Mouse (Mus musculus) yolk sac, embryonic 10.5 days (tissue): ENCODE results near the gene Midn.

ENCODE experiments used
- DNase-seq: peaks from one replicate; pipeline ENCODE4 v3.0.0-alpha.2; 2017; ENCODE audit warnings: low spot score

Midn gene

DNA sequence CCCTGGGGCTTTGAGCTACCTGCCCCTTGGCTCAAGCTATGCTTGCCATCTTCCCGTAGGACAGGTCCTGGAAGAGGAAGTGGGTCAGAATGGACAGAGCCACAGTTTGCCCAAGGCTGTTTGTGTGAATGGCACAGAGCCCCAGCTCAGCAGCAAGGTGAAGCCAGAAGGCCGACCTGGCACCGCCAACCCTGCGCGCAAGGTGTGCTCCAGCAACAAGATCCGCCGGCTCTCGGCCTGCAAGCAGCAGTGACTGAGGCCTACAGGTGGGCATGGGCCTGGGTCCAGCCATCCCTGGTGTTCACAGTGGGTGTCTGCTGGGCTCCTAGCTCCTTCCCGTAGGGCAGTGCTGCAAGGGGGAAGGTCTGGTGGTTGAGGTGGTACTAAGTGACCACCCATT is 18.2 kb upstream of the Midn start:
- no peak for DNase-seq

GRCm38 (mm10) chr10:80130403-80131031 is 17.6 kb upstream of the Midn start:
- DNase-seq = no peak

GRCm38 (mm10) chr10:80131316-80131951 is 16.6 kb upstream of the Midn start:
- DNase-seq = no peak

- DNase-seq = no peak
These were observed 16.1 kb upstream of the Midn start for GRCm38 (mm10) chr10:80131952-80132350.

- DNase-seq = no peak
These were observed 14.7 kb upstream of the Midn start for GRCm38 (mm10) chr10:80133226-80133849.

- DNase-seq = no peak
These were observed 13.7 kb upstream of the Midn start for GRCm38 (mm10) chr10:80134421-80134820.

- DNase-seq = no peak
These were observed 12.9 kb upstream of the Midn start for GRCm38 (mm10) chr10:80135161-80135560.

DNA sequence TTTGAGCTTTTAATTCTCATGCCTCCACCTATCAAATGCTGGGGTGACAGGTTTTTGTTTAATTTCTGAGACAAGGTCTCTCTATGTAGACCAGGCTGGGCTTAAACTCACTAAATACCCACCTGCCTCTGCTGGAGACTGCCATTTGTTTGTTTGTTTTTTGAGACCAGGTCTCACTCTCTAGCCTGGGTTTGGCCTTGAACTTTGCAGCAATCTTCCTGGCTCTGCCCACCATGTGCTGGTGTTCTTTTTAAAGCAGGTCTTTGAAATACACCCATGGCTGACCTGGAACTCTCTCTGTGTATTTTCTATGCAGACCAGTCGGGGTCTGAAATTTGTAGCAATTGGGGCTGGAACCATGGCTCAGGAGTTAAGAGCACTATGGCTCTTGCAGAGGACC is 12.4 kb upstream of the Midn start:
- DNase-seq = no peak

DNA sequence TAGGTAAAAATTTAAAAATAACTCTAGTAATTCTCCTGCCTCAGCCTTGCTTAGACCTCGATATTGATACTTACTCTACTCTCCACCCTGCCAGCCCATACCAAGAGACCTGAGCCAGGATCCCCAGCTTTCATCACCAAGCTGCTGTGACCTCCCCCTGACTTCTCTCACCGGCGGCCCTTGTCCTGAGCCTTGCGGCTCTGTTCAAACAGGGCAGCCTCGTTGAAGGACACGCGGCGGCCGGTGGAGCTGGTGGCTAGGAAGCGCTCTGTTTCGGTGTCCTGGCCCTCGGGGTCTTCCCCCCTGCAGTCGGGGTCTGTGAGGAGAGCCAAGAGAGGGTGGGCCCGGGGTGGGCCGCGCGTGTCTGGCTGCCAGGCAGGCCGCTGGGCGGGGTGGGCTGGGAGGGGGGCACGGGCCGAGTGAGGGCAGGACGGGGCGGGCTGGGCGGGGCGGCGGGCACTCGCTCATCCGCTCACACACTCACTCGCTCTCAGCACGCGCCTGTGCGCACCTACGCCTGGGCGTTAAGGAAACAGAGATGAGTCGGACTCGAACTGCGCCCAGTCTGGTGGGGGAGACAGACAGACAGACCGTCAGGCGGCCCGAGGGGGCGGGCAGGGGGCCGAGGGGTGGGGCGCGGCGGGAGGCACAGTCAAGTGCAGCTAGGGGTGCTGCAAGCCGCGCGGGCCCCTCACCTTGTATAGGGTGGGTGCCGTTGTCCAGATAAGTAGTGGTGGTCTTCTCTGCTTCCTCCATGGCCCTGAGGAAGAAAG is 11.7 kb upstream of the Midn start:
- no peak for DNase-seq

DNA sequence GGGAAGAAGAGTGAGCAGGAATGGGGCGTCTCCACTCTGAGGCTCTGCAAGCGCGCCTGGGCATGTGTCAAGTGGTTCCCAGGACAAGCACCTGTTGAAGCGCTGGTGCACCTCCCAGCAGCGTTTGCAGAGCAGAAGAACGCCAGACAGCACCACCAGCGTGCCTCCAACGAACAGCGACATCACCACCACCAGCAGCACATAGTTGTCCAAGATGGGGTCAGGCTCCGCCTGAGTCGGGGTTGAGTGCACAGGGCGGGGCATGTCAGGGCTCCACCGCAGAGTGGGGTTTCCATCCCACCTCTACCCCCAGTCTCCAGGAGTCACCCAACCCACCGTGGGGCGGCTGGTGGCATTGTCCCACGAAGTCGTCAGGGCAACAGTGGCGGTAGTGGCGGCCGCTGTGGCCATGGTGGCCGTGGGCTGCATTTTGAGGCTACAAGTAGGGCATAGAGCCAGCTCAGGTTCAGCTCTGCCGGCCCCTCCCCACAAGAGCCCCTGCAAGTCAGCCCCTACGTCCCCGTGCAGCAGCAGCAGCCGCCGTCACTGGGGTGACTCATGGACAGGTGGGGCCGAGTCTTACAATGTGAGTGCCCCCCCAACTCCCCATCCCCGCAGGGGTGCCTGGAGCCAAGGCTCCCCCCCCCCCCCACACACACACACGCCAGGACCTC is 11.0 kb upstream of the Midn start:
- DNase-seq = no peak

GRCm38 (mm10) chr10:80137626-80138552 is 10.2 kb upstream of the Midn start:
- DNase-seq = no peak

DNA sequence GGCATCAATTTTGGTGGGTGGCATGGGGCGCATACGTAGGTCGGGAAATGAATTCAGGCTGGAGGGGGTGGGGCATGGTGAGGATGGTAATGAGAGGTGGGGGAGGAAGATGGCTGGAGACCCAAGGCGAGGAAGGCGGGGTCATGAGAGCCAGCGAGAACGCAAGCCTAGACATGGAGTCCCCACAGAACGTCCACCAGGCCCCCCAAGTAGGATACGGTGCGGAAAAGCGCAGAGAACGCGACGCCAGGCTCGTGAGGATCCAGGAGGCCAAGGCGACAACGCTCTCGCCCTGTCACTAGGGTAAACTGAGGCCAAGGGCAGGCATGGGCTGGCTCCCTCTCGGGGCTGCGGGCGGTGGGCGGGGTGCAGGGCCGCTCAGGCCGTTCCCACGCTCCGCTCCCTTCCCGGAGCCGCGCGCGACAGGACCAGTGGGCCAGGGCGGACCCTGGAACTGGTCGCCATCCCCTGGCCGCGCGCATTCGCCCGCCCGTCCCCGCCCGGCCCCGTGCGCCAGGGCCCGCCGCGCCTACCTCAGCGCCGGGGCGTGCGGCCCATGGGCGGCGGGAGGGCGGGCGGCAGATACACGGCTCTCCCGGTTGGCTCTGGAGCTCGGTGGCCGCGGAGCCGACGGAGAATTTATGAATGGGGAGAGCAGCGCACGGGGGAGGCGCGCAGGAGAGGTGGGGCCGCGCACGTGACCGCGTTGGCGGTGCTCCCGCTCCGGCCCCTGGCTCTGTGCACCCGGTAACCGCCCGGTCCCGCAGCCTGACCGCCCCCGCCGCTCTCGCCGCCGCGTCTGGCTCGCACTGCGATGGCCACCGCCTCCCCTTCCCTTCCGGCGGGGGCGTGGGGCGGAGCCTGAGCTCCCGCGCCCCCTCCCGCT is 9.3 kb upstream of the Midn start, which contains the start of gene Atp5d:
Atp5d (plus strand) TSS at position 80 of the 886 bp plus-strand sequence.
- peak; percentile 73 for DNase-seq

GRCm38 (mm10) chr10:80139439-80139775 is 8.7 kb upstream of the Midn start:
- DNase-seq = no peak

- DNase-seq = no peak
These were observed 8.0 kb upstream of the Midn start for GRCm38 (mm10) chr10:80139975-80140665.

GRCm38 (mm10) chr10:80140666-80141035 is 7.4 kb upstream of the Midn start, which contains the start of gene Cbarp:
Gene Cbarp, minus strand, starts transcription at chr10:80140835.
- no peak for DNase-seq

DNA sequence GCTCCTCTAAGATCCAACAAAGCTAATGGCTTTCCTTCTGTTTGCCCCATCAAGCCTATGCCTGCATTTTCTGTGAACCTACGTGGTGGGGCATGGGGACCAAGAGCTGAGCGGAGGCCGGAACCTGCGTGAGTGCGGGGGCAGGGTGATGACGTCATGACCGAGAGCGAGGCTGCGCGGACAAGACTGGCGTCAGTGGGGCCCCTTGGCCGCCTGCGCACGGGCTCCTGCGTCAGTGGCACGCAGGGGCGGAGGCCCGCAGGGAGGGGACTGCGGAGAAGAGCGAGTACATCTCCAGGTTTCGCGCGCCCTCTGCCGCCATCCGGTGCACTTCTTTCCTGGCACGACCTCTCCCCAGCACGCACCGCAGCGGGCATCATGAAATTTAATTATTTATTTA is 6.8 kb upstream of the Midn start:
- peak; percentile 95 for DNase-seq

DNA sequence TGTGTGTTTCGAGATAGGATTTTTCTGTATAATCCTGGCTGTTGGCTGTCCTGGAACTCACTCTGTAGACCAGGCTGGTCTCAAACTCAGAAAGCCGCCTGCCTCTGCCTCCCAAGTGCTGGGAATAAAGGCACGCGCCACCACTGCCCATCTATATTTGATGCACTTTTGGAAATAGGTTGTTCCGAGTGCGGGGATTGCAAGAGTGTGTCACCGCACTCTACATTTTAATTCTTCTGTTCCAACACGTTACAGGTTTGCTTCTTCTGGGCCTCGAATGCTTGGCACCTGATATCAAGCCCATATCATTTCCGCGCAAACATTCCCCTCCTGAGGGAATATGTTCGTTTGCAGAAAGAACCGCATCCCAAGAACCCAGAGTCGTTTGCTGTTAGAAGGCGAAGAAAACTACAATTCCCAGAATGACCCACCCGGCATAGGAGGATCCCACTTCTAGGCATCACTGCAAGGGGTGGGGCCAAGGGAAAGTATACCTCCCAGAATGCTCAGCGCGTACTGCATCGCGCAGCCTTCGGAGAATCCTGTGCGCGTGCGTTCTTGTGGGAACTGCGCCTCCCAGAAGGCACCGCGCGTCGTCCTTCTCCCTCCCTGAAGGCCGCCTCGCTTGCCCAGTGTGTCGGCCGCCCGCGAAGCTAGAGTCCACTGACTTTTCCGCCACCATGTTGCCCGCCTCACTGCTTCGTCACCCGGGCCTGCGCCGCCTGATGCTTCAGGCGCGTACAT is 6.1 kb upstream of the Midn start:
- peak; percentile 96 for DNase-seq

DNA sequence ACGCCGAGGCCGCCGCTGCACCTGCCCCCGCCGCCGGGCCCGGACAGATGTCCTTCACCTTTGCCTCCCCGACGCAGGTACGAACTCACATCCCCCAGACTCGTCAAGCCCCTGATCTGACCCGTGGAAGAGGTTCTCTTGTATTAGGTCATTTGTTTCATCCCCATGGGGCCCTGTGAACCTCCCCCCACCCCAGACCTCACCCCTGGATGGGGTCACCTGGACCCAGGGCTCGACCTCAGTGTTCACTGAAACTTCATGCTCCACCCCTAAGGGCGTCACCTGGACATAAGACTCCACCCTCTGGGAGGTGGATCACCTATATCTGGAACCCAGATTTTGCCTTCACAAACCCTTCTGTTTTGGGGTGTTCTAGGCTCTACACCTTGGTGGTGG is 5.5 kb upstream of the Midn start:
- no peak for DNase-seq

DNA sequence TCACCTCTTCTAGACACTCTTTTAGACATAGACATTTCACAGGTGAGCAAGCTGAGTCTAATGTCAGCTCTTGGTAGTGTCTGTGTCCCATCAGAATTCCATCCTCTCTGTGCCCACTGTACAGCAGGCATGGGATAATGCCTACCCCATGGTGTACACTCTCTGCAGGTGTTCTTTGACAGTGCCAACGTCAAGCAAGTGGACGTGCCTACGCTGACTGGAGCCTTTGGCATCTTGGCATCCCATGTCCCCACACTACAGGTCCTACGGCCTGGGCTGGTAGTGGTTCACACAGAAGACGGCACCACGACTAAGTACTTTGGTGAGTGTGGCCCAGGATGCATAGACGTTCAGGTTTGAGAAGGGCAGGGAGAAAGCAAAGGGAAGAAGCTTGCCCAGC is 4.4 kb upstream of the Midn start:
- no peak for DNase-seq
